Mouse (Mus musculus) testis, adult 2 months (tissue): Measurements from ENCODE around the gene Ctrb1.

Experiments used
- CTCF ChIP-seq: fragments of 200-500 bp; IDR thresholded peaks from 2 replicates; pipeline ENCODE4 v1.5.1; 2012; ENCODE audit warnings: low read depth, mild to moderate bottlenecking, inconsistent platforms, low read length, moderate library complexity; ENCODE audit not compliant: control insufficient read depth, insufficient read depth, insufficient replicate concordance
- POLR2A ChIP-seq: fragments of 200-500 bp; IDR thresholded peaks from 2 replicates; pipeline ENCODE4 v1.6.1; 2012; ENCODE audit warnings: low read depth, mild to moderate bottlenecking, inconsistent platforms, low read length, moderate library complexity; ENCODE audit not compliant: control insufficient read depth

- TF ChIP-seq POLR2A (no peak), CTCF (no peak)
Measured at GRCm38 (mm10) chr8:111645715-111646114, 45.1 kb downstream of the Ctrb1 start.
